Mouse (Mus musculus) Patski (cell line): ENCODE measurements at regions not wholly inside any gene's neighbourhood (a gene's known extent, or its start where the extent isn't known, plus 50 kb on each side); places are given as distances from the start of the nearest gene placed in this dataset.
"Not testable (repeated sequence)": the region's sequence is repeated elsewhere in the genome, so short reads cannot be mapped to it uniquely, and the experiment has no call there.

ENCODE experiments used
- ATAC-seq: fragments of 100-300 bp; one replicate; pipeline ENCODE4 v1.8.0; 2021
- CTCF ChIA-PET: fragments of 350-600 bp; sonication (Branson Sonifier 250); formaldehyde crosslinking; loops from one replicate; lab custom pipeline; 2022; ENCODE audit warnings: inconsistent platforms; lab: Charles Lee
- POLR2A ChIA-PET: fragments of 350-600 bp; sonication (Branson Sonifier 250); formaldehyde crosslinking; loops from one replicate; lab custom pipeline; 2022; ENCODE audit warnings: antibody characterized with exemption, inconsistent platforms; lab: Charles Lee
- DNase-seq: peaks from one replicate; pipeline ENCODE4 v3.0.0-alpha.2; 2011; ENCODE audit warnings: low read depth, low spot score
- H3K27me3 ChIP-seq: fragments of 371-371 bp; one replicate; pipeline ENCODE4 v1.5.1; 2021
- CTCF ChIP-seq: fragments of 100-300 bp; IDR thresholded peaks from one replicate; pipeline ENCODE4 v1.5.1; 2021
- in situ Hi-C: fragments of 300-500 bp; cut with MboI; formaldehyde crosslinking; loops from 3 replicates; pipeline ENCODE4 v1.11.1; 2018; ENCODE audit warnings: low pct_unique_long_range_greater_than_20kb, mixed read lengths

DNA sequence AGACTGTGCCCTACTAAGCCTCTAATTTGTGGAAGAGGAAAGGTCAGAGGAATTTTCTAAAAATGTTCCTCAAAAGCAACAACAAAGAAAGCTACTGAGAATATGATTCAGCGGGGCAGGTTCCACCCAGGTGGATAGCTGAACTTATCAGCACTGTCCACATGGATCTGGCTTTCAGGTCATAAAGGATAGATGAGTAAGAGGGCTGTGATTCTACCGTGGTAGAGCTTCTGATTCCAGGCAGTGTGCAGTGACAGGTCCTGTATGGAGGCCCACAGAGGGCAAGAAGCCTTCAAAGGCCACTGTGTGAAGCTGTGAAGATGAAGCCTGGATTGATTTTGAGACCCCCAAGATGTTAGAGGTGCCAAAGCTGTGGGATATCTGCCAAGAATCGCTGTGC, 51.8 kb downstream of the Teddm3 start:
- H3K27me3 ChIP-seq, in situ Hi-C loops, POLR2A ChIA-PET, ATAC-seq, DNase-seq, CTCF ChIA-PET: not testable (repeated sequence)

DNA sequence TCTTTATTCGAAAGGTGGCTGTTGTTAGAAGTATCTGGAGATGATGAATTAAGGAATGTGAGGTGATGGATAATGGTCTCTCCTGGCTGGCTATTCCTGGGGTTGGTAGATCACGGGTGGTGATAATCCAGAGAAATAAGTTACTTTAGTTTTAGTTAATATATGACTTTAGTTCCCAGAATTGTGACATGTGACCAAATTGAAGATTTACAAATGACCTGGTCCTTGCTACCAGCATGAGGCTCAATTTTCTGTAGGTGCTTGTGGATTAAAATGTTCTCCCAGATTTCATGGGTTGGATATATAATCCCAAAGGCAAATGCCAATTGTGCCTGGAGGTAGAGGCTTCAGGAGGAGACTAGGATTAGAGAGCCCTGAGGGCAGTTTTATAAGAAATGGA, 53.7 kb downstream of the Teddm3 start:
- DNase-seq, CTCF ChIA-PET, POLR2A ChIA-PET, in situ Hi-C loops, ATAC-seq: not testable (repeated sequence)
- peaks cover 13% of the 10 kb centered on the region for H3K27me3 ChIP-seq

DNA sequence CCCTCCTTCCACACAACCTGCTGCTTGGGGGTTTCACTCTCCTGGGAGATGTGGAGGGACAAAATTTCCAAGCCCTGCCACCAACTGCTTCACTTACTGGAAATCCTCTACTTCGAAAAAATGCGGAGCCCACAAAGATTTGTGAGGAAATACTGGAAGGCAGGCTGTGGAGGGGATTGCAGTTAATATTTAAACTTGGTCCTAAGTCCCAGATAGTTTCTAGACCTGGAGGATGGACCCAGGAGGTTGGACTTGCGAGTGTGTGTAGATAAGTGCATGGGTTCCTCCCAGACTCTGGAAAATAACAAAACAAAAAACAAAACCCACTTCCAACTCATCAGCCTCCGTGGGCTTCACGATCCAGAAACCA, 79.0 kb downstream of the Teddm3 start:
- no peak for DNase-seq
- H3K27me3 ChIP-seq: no peaks in the 10 kb centered on the region
- in situ Hi-C loops: loop anchor here (10.0 kb wide), 1 partner anchor 170 kb away; no protein-coding TSS in a partner anchor
- ChIA-PET POLR2A (no interaction called here), CTCF (no interaction called here)
- no peak for TF ChIP-seq CTCF
- no peak for ATAC-seq

DNA sequence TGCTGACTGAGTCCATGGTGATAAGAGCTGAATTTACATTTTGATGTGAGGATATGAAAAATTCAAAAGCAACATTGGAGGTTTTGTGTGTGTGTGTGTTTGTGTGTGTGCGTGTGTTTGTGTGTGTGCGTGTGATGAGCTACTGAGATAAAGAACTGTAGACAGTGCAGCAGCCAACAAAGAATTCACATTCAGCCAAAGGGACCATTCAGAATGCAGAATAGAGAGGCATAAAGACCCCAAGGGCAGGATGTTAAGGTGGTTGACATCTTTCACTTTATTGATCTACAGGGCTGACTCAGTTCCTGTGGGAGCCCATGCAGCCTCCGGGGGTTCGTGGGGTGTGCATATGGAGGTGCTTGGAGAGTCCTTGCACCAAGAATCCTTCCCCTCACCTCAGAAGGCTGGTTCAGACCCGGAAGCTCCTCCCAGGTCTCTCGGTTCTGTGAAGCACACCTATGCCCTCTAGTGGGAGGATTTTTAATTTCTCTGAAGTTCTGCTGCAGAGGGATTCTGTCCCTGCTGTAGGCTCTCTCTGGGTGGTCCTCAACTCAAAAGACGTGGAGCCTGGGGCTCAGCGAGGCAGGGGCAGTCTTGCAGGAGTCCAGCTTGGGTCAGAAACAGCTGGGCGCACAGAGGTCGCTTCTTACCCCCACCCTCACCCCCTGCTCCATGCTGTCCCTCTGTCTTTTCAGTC, 79.6 kb downstream of the Teddm3 start:
- in situ Hi-C loops: loop anchor here (10.0 kb wide), 1 partner anchor 169 kb away; no protein-coding TSS in a partner anchor
- DNase-seq, CTCF ChIA-PET, H3K27me3 ChIP-seq, POLR2A ChIA-PET: not testable (repeated sequence)
- ATAC-seq: peak; percentile 91
- TF ChIP-seq CTCF: peak; percentile 42

DNA sequence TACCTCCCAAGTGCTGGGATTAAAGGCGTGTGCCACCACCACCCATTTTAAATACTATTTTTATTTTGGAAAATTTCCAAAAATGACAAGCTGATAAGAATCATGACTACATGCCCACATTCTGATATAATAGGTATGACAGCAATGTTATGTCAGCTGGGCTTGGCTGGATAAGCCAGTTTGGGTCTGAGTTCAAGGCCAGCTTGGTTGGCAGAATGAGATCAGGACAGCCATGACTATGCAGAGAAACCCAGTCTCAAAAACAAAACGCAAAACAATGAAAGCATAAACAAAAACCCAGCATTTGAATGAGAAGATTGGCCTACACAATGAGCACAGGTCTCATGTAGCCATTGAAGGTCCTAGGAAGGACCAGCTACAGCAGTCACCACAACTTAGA, 93.6 kb downstream of the Teddm3 start:
- in situ Hi-C loops: no loop called here
- POLR2A ChIA-PET: no interaction called here
- H3K27me3 ChIP-seq: no peaks in the 10 kb centered on the region
- no peak for ATAC-seq
- CTCF ChIA-PET: no interaction called here
- no peak for TF ChIP-seq CTCF
- DNase-seq: no peak

DNA sequence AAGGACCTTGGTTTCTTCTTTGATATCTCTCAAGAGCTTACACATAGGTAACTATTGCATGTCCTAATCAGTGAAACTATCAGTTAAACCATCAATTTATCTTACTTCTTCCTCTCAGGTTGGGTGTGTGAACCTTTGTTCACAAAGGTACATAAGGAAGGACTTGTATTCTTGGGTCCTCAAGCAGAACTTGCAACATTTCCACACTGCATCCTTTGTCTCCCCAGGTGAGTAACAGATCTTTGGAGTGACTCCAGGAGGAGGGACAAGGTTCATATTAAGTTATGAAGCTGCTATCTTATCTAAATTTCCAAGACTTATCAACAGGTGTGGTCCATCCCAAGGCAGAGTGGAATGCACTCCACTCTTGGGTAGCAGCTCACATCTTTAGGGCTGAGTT, 99.0 kb downstream of the Teddm3 start:
- in situ Hi-C loops: loop anchor here (5.0 kb wide), 1 partner anchor 93 kb away; no protein-coding TSS in a partner anchor

DNA sequence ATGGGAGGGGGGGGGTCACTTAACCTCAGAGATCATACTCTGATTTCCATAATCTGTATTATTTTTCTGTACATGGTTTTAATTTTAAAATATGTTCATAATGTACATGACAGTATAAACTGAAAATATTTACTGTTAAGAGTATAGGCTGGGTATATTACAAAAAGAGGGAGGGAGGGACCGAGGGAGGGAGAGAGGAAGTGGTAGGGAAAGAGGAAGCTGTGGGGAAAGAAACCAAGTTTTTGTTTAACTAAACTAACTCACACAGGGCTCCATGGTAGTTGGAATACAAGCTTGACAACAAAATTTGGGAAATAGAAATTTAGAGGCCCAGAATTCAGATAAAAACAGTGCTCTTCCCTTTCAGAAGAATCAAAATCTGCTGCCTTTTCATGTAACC, 131.7 kb downstream of the Teddm3 start:
- DNase-seq, CTCF ChIA-PET, H3K27me3 ChIP-seq, in situ Hi-C loops, POLR2A ChIA-PET, ATAC-seq: not testable (repeated sequence)

More for the DNA sequence above, 99.0 kb downstream of the Teddm3 start:
- no peak for DNase-seq
- no peaks in the 10 kb centered on the region for H3K27me3 ChIP-seq
- ChIA-PET CTCF (no interaction called here), POLR2A (no interaction called here)
- no peak for TF ChIP-seq CTCF
- no peak for ATAC-seq

DNA sequence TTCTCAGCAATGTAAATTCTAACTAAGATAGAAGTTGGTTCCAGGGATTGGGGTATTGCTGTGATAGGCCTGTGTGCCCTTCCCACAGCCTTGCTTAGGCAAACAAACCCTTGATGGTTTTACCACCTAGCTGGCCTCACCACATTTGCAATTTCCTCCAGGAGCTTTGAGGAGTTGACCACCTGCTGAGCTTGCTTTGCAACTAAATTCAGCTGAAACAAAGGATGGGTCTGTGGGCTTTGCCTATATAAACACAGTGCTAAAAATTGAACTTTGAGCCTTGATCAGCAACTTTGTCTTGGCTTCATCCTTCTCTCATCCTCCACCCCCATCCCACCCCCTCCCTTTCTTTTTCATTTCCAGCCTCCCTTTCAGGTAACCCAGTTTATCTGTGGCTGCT, 148.9 kb downstream of the Teddm3 start:
- in situ Hi-C loops: loop anchor here (5.0 kb wide), 1 partner anchor 92 kb away; no protein-coding TSS in a partner anchor
- no peak for TF ChIP-seq CTCF
- ATAC-seq (no peak), DNase-seq (no peak)
- POLR2A ChIA-PET: no interaction called here
- CTCF ChIA-PET: no interaction called here
- H3K27me3 ChIP-seq: peaks cover 11% of the 10 kb centered on the region

DNA sequence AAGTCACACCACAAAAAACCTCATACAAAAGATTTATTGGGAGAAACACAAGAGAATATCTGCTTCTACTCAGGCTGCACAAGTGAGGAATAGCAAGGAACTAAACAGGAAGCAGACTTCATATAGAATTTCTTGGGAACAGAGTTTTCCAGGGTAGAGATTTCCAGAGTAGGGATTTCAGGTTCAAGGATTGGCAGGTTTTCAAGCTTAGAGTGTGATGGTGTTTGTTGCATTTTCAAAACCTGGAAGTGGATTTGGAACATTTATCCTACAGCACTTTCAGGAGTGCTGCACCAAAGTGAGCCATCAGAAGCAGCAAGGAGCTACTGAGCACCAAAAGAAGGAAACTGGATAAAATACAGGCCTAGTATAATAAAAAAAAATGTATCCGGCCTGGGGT, 152.7 kb downstream of the Teddm3 start:
- in situ Hi-C loops: no loop called here
- DNase-seq (no peak), ATAC-seq (no peak)
- H3K27me3 ChIP-seq: peaks cover 4% of the 10 kb centered on the region
- POLR2A ChIA-PET: no interaction called here
- CTCF ChIA-PET: no interaction called here
- TF ChIP-seq CTCF: no peak

DNA sequence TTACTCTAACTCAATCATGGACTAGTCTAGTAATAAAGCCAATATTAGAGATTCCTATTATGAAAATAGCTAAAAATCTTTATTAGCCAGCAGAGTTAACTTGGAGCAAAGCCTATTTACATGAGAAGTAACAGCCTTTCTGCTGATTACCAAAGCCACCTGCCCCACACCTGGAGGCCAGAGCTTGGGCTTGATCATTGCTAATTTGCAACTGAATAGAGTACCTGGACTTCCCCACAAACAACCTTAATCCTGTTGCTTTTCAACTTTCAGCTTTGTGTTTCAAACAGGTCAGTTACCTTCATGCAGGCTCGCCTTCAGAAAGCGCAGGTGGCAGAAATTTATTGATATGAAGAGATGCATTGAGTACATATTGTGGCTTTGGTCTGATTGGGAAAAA, 163.3 kb downstream of the Teddm3 start:
- no peak for TF ChIP-seq CTCF
- ChIA-PET CTCF (interaction anchor here (1.2 kb wide), 1 partner anchor 17 kb away, joined by 5 read pairs; no protein-coding TSS in a partner anchor), POLR2A (no interaction called here)
- H3K27me3 ChIP-seq: no peaks in the 10 kb centered on the region
- in situ Hi-C loops: no loop called here
- ATAC-seq (no peak), DNase-seq (no peak)

DNA sequence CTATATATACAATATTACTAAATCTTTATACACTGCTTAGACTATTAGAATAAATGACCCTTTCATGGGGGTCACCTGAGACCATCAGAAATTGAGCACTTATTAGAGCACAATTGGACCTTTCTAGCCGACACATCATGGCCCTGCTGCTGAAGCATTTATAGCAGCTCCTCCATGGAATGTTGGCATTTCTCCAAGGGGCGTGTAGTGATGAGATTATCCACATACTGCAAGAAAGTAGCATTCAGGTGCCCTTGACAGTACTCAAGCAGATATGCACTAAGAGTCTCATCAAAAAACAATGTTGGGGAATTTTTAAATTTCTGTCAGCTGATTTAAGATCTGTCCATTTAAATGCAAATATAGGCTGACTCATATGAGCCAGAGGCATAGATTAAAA, 178.4 kb downstream of the Teddm3 start:
- peaks cover 6% of the 10 kb centered on the region for H3K27me3 ChIP-seq
- DNase-seq: peak; percentile 62
- ATAC-seq: peak; percentile 82
- POLR2A ChIA-PET: no interaction called here
- in situ Hi-C loops: no loop called here
- no peak for TF ChIP-seq CTCF
- CTCF ChIA-PET: no interaction called here
